ENCODE assay signal across 21 mouse cellular contexts in the genomic region with DNA sequence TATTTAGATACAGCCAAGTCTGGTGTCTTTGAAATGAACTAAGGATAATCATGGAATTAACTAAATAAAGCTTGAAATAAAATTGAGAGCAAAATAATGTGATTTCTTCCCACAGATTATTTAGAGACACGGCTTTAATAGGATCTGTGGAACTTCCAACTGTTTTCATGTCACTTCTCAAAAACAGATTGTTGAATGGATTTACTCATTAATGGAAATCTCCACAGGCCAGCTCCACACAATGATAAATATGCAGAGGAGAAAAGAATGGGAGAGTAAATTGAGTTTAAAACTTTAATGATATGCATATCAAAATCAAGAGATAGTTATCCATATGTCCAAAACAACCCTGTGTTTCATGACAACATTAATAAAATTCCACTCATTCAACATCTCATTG.
DNase-seq lines count a peak whose midpoint lies in the region; ATAC-seq and TF ChIP-seq lines count a peak whose summit lies in the region.
"Had no signal": no experiment of that assay in that cellular context is flagged by ENCODE, and none has a peak within 500 bp of the region (broad histone marks: within the 10 kb centered on the region; RNA-seq: fewer than 3 reads in every experiment).

No protein-coding gene starts in this region.

- 51% methylated on average over 1 of the region's 1 CpGs for WGBS in hindbrain, postnatal 0 days
- WGBS in hindbrain, embryonic 14.5 days, result 74% methylated on average over 1 of the region's 1 CpGs
- WGBS in midbrain, embryonic 12.5 days, result 46% methylated on average over 1 of the region's 1 CpGs
- WGBS in midbrain, embryonic 10.5 days, result 62% methylated on average over 1 of the region's 1 CpGs

- no peaks in the 10 kb centered on the region for H3K9me3 ChIP-seq in hindbrain, postnatal 0 days (ENCODE audit: low read length)
- H3K9me3 ChIP-seq in hindbrain, embryonic 14.5 days (ENCODE audit: control insufficient read depth, low read length), result no peaks in the 10 kb centered on the region
- no peaks in the 10 kb centered on the region for H3K9me3 ChIP-seq in midbrain, embryonic 12.5 days
- no peaks in the 10 kb centered on the region for H3K9me3 ChIP-seq in midbrain, embryonic 10.5 days (replicated peaks)
- H3K9me3 ChIP-seq: embryonic facial prominence, embryonic 10.5 days; embryonic facial prominence, embryonic 12.5 days; G1E had no signal

- no peak for TF ChIP-seq CTCF in hindbrain, postnatal 0 days (IDR thresholded peaks at IDR 0.05; ENCODE audit: low read depth)

- H3K4me3 ChIP-seq in hindbrain, postnatal 0 days (ENCODE audit: low read length), result no peak overlapping the region
- no peak overlapping the region for H3K4me3 ChIP-seq in hindbrain, embryonic 14.5 days (replicated peaks; ENCODE audit: low read length)
- H3K4me3 ChIP-seq in midbrain, embryonic 12.5 days, result no peak overlapping the region
- no peak overlapping the region for H3K4me3 ChIP-seq in midbrain, embryonic 10.5 days
- H3K4me3 ChIP-seq: embryonic facial prominence, embryonic 10.5 days; embryonic facial prominence, embryonic 12.5 days had no signal

- H3K4me1 ChIP-seq in hindbrain, postnatal 0 days (ENCODE audit: insufficient read depth, low read length), result no peaks in the 10 kb centered on the region
- H3K4me1 ChIP-seq in hindbrain, embryonic 14.5 days (replicated peaks; ENCODE audit: control insufficient read depth, insufficient read depth, low read length), result no peaks in the 10 kb centered on the region
- H3K4me1 ChIP-seq in midbrain, embryonic 12.5 days, result no peaks in the 10 kb centered on the region
- peaks cover 14% of the 10 kb centered on the region; the same call in 1 of the 2 replicates for H3K4me1 ChIP-seq in midbrain, embryonic 10.5 days
- H3K4me1 ChIP-seq: embryonic facial prominence, embryonic 10.5 days; embryonic facial prominence, embryonic 12.5 days had no signal

- H3K27ac ChIP-seq in hindbrain, postnatal 0 days, result no peak overlapping the region
- H3K27ac ChIP-seq in hindbrain, embryonic 14.5 days, result no peak overlapping the region
- H3K27ac ChIP-seq in midbrain, embryonic 12.5 days (replicated peaks), result no peak overlapping the region
- no peak overlapping the region for H3K27ac ChIP-seq in midbrain, embryonic 10.5 days (replicated peaks)
- H3K27ac ChIP-seq: embryonic facial prominence, embryonic 10.5 days; embryonic facial prominence, embryonic 12.5 days had no signal

- DNase-seq in hindbrain, postnatal 0 days (ENCODE audit: low spot score), result peak; percentile 2
- DNase-seq in hindbrain, embryonic 14.5 days (ENCODE audit: low spot score), result no peak
- DNase-seq in midbrain, embryonic 10.5 days (ENCODE audit: low spot score), result no peak
- DNase-seq in thymus, adult 18-20 months, result no peak
- DNase-seq: adrenal gland, adult 2 months; adrenal gland, postnatal 10 days; adrenal gland, postnatal 25 days; B cell, adult 2 months; cerebellum, adult 11-12 months; cerebellum, adult 2 months; cerebellum, adult 9-10 months; cerebellum, postnatal 10 days; cerebellum, postnatal 25 days had no signal

- no peaks in the 10 kb centered on the region for H3K27me3 ChIP-seq in hindbrain, postnatal 0 days (ENCODE audit: insufficient read depth, low read length)
- no peaks in the 10 kb centered on the region for H3K27me3 ChIP-seq in hindbrain, embryonic 14.5 days (ENCODE audit: control insufficient read depth, insufficient read depth, low read length)
- H3K27me3 ChIP-seq in midbrain, embryonic 12.5 days, result no peaks in the 10 kb centered on the region
- no peaks in the 10 kb centered on the region for H3K27me3 ChIP-seq in midbrain, embryonic 10.5 days (ENCODE audit: low read depth, poor library complexity, severe bottlenecking)
- H3K27me3 ChIP-seq: CH12.LX; embryonic facial prominence, embryonic 12.5 days had no signal

- ATAC-seq in hindbrain, postnatal 0 days, result no peak
- ATAC-seq in hindbrain, embryonic 14.5 days (ENCODE audit: low FRiP score), result no peak
- ATAC-seq in midbrain, embryonic 12.5 days (ENCODE audit: low FRiP score, low read depth), result peak; percentile 59; the same call in 1 of the 2 replicates
- ATAC-seq: CD4-positive, CD25-positive, alpha-beta regulatory T cell, adult 4 months; forebrain, embryonic 14.5 days; forebrain, embryonic 16.5 days had no signal

- H3K36me3 ChIP-seq in hindbrain, postnatal 0 days (ENCODE audit: insufficient read depth, low read length), result no peaks in the 10 kb centered on the region
- no peaks in the 10 kb centered on the region for H3K36me3 ChIP-seq in hindbrain, embryonic 14.5 days (replicated peaks; ENCODE audit: control insufficient read depth, insufficient read depth)
- no peaks in the 10 kb centered on the region for H3K36me3 ChIP-seq in midbrain, embryonic 12.5 days
- H3K36me3 ChIP-seq in midbrain, embryonic 10.5 days, result no peaks in the 10 kb centered on the region
- H3K36me3 ChIP-seq: embryonic facial prominence, embryonic 10.5 days; embryonic facial prominence, embryonic 12.5 days; G1E had no signal

- no peak overlapping the region for H3K4me2 ChIP-seq in hindbrain, postnatal 0 days (ENCODE audit: low read depth, low read length)
- no peak overlapping the region for H3K4me2 ChIP-seq in hindbrain, embryonic 14.5 days (replicated peaks)
- H3K4me2 ChIP-seq in midbrain, embryonic 12.5 days (replicated peaks), result no peak overlapping the region
- H3K4me2 ChIP-seq: embryonic facial prominence, embryonic 12.5 days had no signal

- H3K9ac ChIP-seq in hindbrain, postnatal 0 days (replicated peaks; ENCODE audit: low read length), result no peak overlapping the region
- H3K9ac ChIP-seq in hindbrain, embryonic 14.5 days, result no peak overlapping the region
- H3K9ac ChIP-seq in midbrain, embryonic 12.5 days (replicated peaks), result no peak overlapping the region
- H3K9ac ChIP-seq: embryonic facial prominence, embryonic 12.5 days had no signal
